Mouse (Mus musculus) embryonic facial prominence, embryonic 10.5 days (tissue): Measurements from ENCODE around the gene Rpl10a. TPM values are rescaled to one million over a fixed set of nuclear protein-coding genes. Genes with fewer than 3 reads are reported as not detected.
A peak's percentile ranks its signal among the peaks of the same experiment; 100 is the strongest.

Source experiments
- DNase-seq: peaks from one replicate; pipeline ENCODE4 v3.0.0-alpha.2; 2017; ENCODE audit warnings: low spot score
- H3K27ac ChIP-seq: fragments of 300-500 bp; sonication (generic); replicated peaks from 2 replicates; pipeline ENCODE4 v1.5.1; 2016; ENCODE audit warnings: mild to moderate bottlenecking
- H3K27me3 ChIP-seq: fragments of 300-500 bp; sonication (generic); replicated peaks from 2 replicates; pipeline ENCODE4 v1.6.1; 2016; ENCODE audit warnings: low read depth, mild to moderate bottlenecking; ENCODE audit not compliant: poor library complexity, severe bottlenecking
- H3K36me3 ChIP-seq: fragments of 300-500 bp; sonication (generic); replicated peaks from 2 replicates; pipeline ENCODE4 v1.6.1; 2016; ENCODE audit warnings: mild to moderate bottlenecking, moderate library complexity
- H3K4me1 ChIP-seq: fragments of 300-500 bp; sonication (generic); 2 replicates; pipeline ENCODE4 v1.6.1; 2016
- H3K4me3 ChIP-seq: fragments of 300-500 bp; sonication (generic); 2 replicates; pipeline ENCODE4 v1.5.1; 2016; ENCODE audit warnings: mild to moderate bottlenecking, moderate library complexity
- H3K9me3 ChIP-seq: fragments of 300-500 bp; sonication (generic); 2 replicates; pipeline ENCODE4 v1.6.1; 2016; ENCODE audit warnings: mild to moderate bottlenecking
- WGBS: fragments of 180-500 bp; shearing (Covaris S2); methylation state at CpG from one replicate; pipeline ENCODE4 v1.1.7; 2016; 5-methylcytosine and 5-hydroxymethylcytosine counted together
- polyA plus RNA-seq: library from polyadenylated mRNA; unstranded; fragments of >200 nt; fragmentation: Nextera tagmentation; extraction: Ambion mirVana; gene quantifications from 2 replicates; pipeline ENCODE4 v1.2.1, GENCODE M21; 2016

The Rpl10a gene
- polyA plus RNA-seq = 539 and 546 TPM in 2 replicates

- H3K27me3 ChIP-seq = no peaks in the 10 kb centered on the region
- H3K4me3 ChIP-seq = peak within 1 kb of the TSS; percentile 83
- peak; percentile 97 for DNase-seq
- peaks cover 70% of the 10 kb centered on the region for H3K4me1 ChIP-seq
- peaks cover 6% of the 10 kb centered on the region; the same call in 1 of the 2 replicates for H3K9me3 ChIP-seq
- WGBS = under 1% methylated on average over 67 of the region's 67 CpGs
- peaks cover 79% of the 10 kb centered on the region for H3K36me3 ChIP-seq
- peak within 1 kb of the TSS; percentile 97 for H3K27ac ChIP-seq
Measured at GRCm38 (mm10) chr17:28328366-28328928, at the start of gene Rpl10a. TSS of gene Rpl10a (plus strand) at chr17:28328471.

- 45% methylated on average over 4 of the region's 4 CpGs for WGBS
- Histone ChIP-seq H3K36me3 (no peaks in the 10 kb centered on the region), H3K4me1 (peaks cover 50% of the 10 kb centered on the region), H3K9me3 (no peaks in the 10 kb centered on the region), H3K27ac (peak overlapping the region; percentile 45), H3K4me3 (no peak overlapping the region), H3K27me3 (no peaks in the 10 kb centered on the region)
- DNase-seq = no peak
Measured at GRCm38 (mm10) chr17:28279236-28279635, 49.0 kb upstream of the Rpl10a start.

- no peaks in the 10 kb centered on the region for H3K27me3 ChIP-seq
- no peaks in the 10 kb centered on the region for H3K9me3 ChIP-seq
- H3K36me3 ChIP-seq = no peaks in the 10 kb centered on the region
- no peak overlapping the region for H3K4me3 ChIP-seq
- 61% methylated on average over 15 of the region's 15 CpGs for WGBS
- H3K4me1 ChIP-seq = peaks cover 56% of the 10 kb centered on the region
- H3K27ac ChIP-seq = peak overlapping the region; percentile 68
- no peak for DNase-seq
Measured at GRCm38 (mm10) chr17:28279780-28280422, 48.4 kb upstream of the Rpl10a start.

GRCm38 (mm10) chr17:28280423-28280800, 47.9 kb upstream of the Rpl10a start:
- no peaks in the 10 kb centered on the region for H3K9me3 ChIP-seq
- 68% methylated on average over 7 of the region's 7 CpGs for WGBS
- no peak for DNase-seq
- H3K4me3 ChIP-seq = no peak overlapping the region
- no peaks in the 10 kb centered on the region for H3K27me3 ChIP-seq
- H3K4me1 ChIP-seq = peaks cover 61% of the 10 kb centered on the region
- peak overlapping the region; percentile 68; the same call in 1 of the 2 replicates for H3K27ac ChIP-seq
- H3K36me3 ChIP-seq = no peaks in the 10 kb centered on the region

- WGBS = 56% methylated on average over 5 of the region's 5 CpGs
- H3K27me3 ChIP-seq = no peaks in the 10 kb centered on the region
- H3K9me3 ChIP-seq = no peaks in the 10 kb centered on the region
- H3K36me3 ChIP-seq = no peaks in the 10 kb centered on the region
- peaks cover 66% of the 10 kb centered on the region for H3K4me1 ChIP-seq
- peak overlapping the region; percentile 54 for H3K27ac ChIP-seq
- DNase-seq = no peak
- H3K4me3 ChIP-seq = no peak overlapping the region
Measured at GRCm38 (mm10) chr17:28280831-28281377, 47.4 kb upstream of the Rpl10a start.

- peaks cover 74% of the 10 kb centered on the region for H3K4me1 ChIP-seq
- H3K36me3 ChIP-seq = no peaks in the 10 kb centered on the region; the same call in 1 of the 2 replicates
- H3K27me3 ChIP-seq = no peaks in the 10 kb centered on the region
- peak overlapping the region; percentile 54; the same call in 1 of the 2 replicates for H3K27ac ChIP-seq
- H3K4me3 ChIP-seq = no peak overlapping the region
- no peak for DNase-seq
- no peaks in the 10 kb centered on the region for H3K9me3 ChIP-seq
- 91% methylated on average over 7 of the region's 7 CpGs for WGBS
Measured at GRCm38 (mm10) chr17:28281866-28282441, 46.3 kb upstream of the Rpl10a start.

- Histone ChIP-seq H3K4me1 (peaks cover 70% of the 10 kb centered on the region), H3K9me3 (no peaks in the 10 kb centered on the region), H3K27me3 (no peaks in the 10 kb centered on the region), H3K27ac (no peak overlapping the region), H3K4me3 (no peak overlapping the region), H3K36me3 (no peaks in the 10 kb centered on the region; the same call in 1 of the 2 replicates)
- no peak for DNase-seq
- 92% methylated on average over 10 of the region's 10 CpGs for WGBS
Measured at GRCm38 (mm10) chr17:28283199-28283598, 45.1 kb upstream of the Rpl10a start.

- Histone ChIP-seq H3K27ac (peak overlapping the region; percentile 19; the same call in 1 of the 2 replicates), H3K4me1 (peaks cover 47% of the 10 kb centered on the region), H3K27me3 (no peaks in the 10 kb centered on the region), H3K36me3 (peaks cover 3% of the 10 kb centered on the region; the same call in 1 of the 2 replicates), H3K4me3 (no peak overlapping the region), H3K9me3 (no peaks in the 10 kb centered on the region)
- DNase-seq = no peak
- 82% methylated on average over 10 of the region's 10 CpGs for WGBS
Measured at GRCm38 (mm10) chr17:28286133-28286532, 42.1 kb upstream of the Rpl10a start.

GRCm38 (mm10) chr17:28286964-28287363, 41.3 kb upstream of the Rpl10a start:
- peaks cover 7% of the 10 kb centered on the region for H3K36me3 ChIP-seq
- no peak overlapping the region for H3K4me3 ChIP-seq
- peak overlapping the region; percentile 3; the same call in 1 of the 2 replicates for H3K27ac ChIP-seq
- no peak for DNase-seq
- 37% methylated on average over 5 of the region's 5 CpGs for WGBS
- peaks cover 44% of the 10 kb centered on the region for H3K4me1 ChIP-seq
- H3K9me3 ChIP-seq = no peaks in the 10 kb centered on the region
- no peaks in the 10 kb centered on the region for H3K27me3 ChIP-seq

- H3K4me3 ChIP-seq = no peak overlapping the region
- no peak overlapping the region for H3K27ac ChIP-seq
- peaks cover 44% of the 10 kb centered on the region for H3K4me1 ChIP-seq
- no peak for DNase-seq
- peaks cover 13% of the 10 kb centered on the region for H3K36me3 ChIP-seq
- H3K27me3 ChIP-seq = no peaks in the 10 kb centered on the region
- 88% methylated on average over 8 of the region's 8 CpGs for WGBS
- no peaks in the 10 kb centered on the region for H3K9me3 ChIP-seq
Measured at GRCm38 (mm10) chr17:28287578-28287977, 40.7 kb upstream of the Rpl10a start.

- no peaks in the 10 kb centered on the region for H3K9me3 ChIP-seq
- H3K27ac ChIP-seq = no peak overlapping the region
- peaks cover 44% of the 10 kb centered on the region for H3K4me1 ChIP-seq
- peaks cover 13% of the 10 kb centered on the region for H3K36me3 ChIP-seq
- H3K4me3 ChIP-seq = no peak overlapping the region
- H3K27me3 ChIP-seq = no peaks in the 10 kb centered on the region
- WGBS = 65% methylated on average over 5 of the region's 5 CpGs
- no peak for DNase-seq
Measured at GRCm38 (mm10) chr17:28287980-28288379, 40.3 kb upstream of the Rpl10a start.

GRCm38 (mm10) chr17:28290262-28290661, 38.0 kb upstream of the Rpl10a start:
- no peak for DNase-seq
- Histone ChIP-seq H3K27ac (no peak overlapping the region; the same call in 1 of the 2 replicates), H3K4me1 (peaks cover 49% of the 10 kb centered on the region), H3K4me3 (no peak overlapping the region), H3K27me3 (no peaks in the 10 kb centered on the region), H3K36me3 (peaks cover 13% of the 10 kb centered on the region), H3K9me3 (no peaks in the 10 kb centered on the region)
- WGBS = 74% methylated on average over 3 of the region's 3 CpGs
